Mouse (Mus musculus) neural tube, embryonic 12.5 days (tissue): ENCODE data around the gene Mchr1. TPM values are rescaled to one million over a fixed set of nuclear protein-coding genes. Genes with fewer than 3 reads are reported as not detected.
A peak's percentile ranks its signal among the peaks of the same experiment; 100 is the strongest.

Experiments used
- ATAC-seq: fragments of 200-750 bp; cut with Nextera tagmentation; 2 replicates; pipeline ENCODE4 v1.8.0; 2017; ENCODE audit warnings: low read depth, mild to moderate bottlenecking, moderate TSS enrichment, moderate library complexity; ENCODE audit not compliant: low FRiP score
- H3K27ac ChIP-seq: fragments of 300-500 bp; sonication (generic); 2 replicates; pipeline ENCODE4 v1.5.1; 2016
- H3K27me3 ChIP-seq: fragments of 300-500 bp; sonication (generic); replicated peaks from 2 replicates; pipeline ENCODE4 v1.6.1; 2016; ENCODE audit warnings: mild to moderate bottlenecking
- H3K36me3 ChIP-seq: fragments of 300-500 bp; sonication (generic); 2 replicates; pipeline ENCODE4 v1.6.1; 2016; ENCODE audit warnings: mild to moderate bottlenecking
- H3K4me1 ChIP-seq: fragments of 300-500 bp; sonication (generic); 2 replicates; pipeline ENCODE4 v1.6.1; 2016
- H3K4me2 ChIP-seq: fragments of 300-500 bp; sonication (generic); replicated peaks from 2 replicates; pipeline ENCODE4 v1.6.1; 2016; ENCODE audit warnings: mild to moderate bottlenecking
- H3K4me3 ChIP-seq: fragments of 300-500 bp; sonication (generic); 2 replicates; pipeline ENCODE4 v1.5.1; 2016
- H3K9ac ChIP-seq: fragments of 300-500 bp; sonication (generic); 2 replicates; pipeline ENCODE4 v1.6.1; 2016; ENCODE audit warnings: mild to moderate bottlenecking
- H3K9me3 ChIP-seq: fragments of 300-500 bp; sonication (generic); 2 replicates; pipeline ENCODE4 v1.6.1; 2016; ENCODE audit warnings: mild to moderate bottlenecking
- WGBS: fragments of 180-500 bp; shearing (Covaris S2); methylation state at CpG from one replicate; pipeline ENCODE4 v1.1.7; 2016; 5-methylcytosine and 5-hydroxymethylcytosine counted together
- polyA plus RNA-seq: library from polyadenylated mRNA; unstranded; fragments of >200 nt; fragmentation: Nextera tagmentation; extraction: Ambion mirVana; gene quantifications from 2 replicates; pipeline ENCODE4 v1.2.1, GENCODE M21; 2016

The Mchr1 gene
- polyA plus RNA-seq, 1 experiment from 2014 or later = 1.3 TPM

DNA sequence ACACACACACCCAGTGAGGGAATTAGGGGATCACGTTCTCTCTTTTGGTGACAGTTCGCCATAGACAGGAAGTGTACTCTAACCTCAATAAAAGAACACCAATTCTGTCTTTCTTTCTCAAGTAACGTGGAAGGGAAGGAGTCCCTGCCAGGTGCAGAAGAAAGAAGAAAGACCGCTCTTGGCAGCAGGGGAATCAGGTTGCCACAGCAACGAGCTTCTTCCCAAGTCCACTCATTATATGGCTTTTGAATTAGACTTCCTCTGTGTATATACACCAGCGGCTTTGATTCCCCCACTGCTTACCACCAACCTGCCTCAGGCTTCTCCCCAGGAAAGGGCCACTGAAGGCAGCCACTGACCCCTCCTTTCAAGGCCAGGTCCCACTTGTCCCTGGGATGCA lies 19.8 kb downstream of the Mchr1 start:
- H3K27ac ChIP-seq = no peak overlapping the region
- no peaks in the 10 kb centered on the region for H3K27me3 ChIP-seq
- no peak for ATAC-seq
- H3K4me3 ChIP-seq = no peak overlapping the region
- no peak overlapping the region for H3K9ac ChIP-seq
- H3K9me3 ChIP-seq = 0 out of 2 replicates have a peak, but pooled peaks cover 9% of the 10 kb centered on the region
- H3K36me3 ChIP-seq = no peaks in the 10 kb centered on the region
- no peak overlapping the region for H3K4me2 ChIP-seq
- peaks cover 12% of the 10 kb centered on the region; the same call in 1 of the 2 replicates for H3K4me1 ChIP-seq
- WGBS = 51% methylated on average over 6 of the region's 6 CpGs

GRCm38 (mm10) chr15:81258296-81258695 lies 23.0 kb downstream of the Mchr1 start:
- no peaks in the 10 kb centered on the region for H3K9me3 ChIP-seq
- 38% methylated on average over 9 of the region's 9 CpGs for WGBS
- H3K36me3 ChIP-seq = no peaks in the 10 kb centered on the region
- no peak for ATAC-seq
- no peaks in the 10 kb centered on the region for H3K27me3 ChIP-seq
- no peak overlapping the region for H3K4me2 ChIP-seq
- H3K4me3 ChIP-seq = no peak overlapping the region
- peaks cover 12% of the 10 kb centered on the region; the same call in 1 of the 2 replicates for H3K4me1 ChIP-seq
- no peak overlapping the region for H3K27ac ChIP-seq
- no peak overlapping the region for H3K9ac ChIP-seq

DNA sequence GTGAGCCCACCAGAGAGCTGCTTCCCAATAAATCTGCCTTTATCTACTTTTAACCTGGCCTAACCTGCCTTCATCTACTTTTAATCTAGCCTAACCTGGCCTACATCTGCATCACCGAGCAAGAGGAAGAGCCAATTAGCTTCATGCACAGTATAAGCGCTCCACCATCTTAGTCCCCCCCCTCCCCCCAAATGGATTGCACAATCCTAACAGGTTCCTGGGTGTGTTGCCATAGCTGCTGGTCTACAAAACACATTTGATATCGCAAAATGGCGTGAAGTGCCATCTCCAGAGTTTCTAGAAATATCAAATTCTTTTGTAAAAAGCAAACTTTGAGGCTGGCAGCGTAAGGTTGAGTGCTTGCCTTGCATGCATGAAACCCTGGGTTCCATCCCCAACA lies 24.0 kb downstream of the Mchr1 start:
- no peak for ATAC-seq
- Histone ChIP-seq H3K4me2 (no peak overlapping the region), H3K4me1 (peaks cover 12% of the 10 kb centered on the region; the same call in 1 of the 2 replicates), H3K4me3 (no peak overlapping the region), H3K9me3 (no peaks in the 10 kb centered on the region), H3K27me3 (no peaks in the 10 kb centered on the region), H3K27ac (no peak overlapping the region), H3K9ac (no peak overlapping the region), H3K36me3 (no peaks in the 10 kb centered on the region)
- 95% methylated on average over 5 of the region's 5 CpGs for WGBS

DNA sequence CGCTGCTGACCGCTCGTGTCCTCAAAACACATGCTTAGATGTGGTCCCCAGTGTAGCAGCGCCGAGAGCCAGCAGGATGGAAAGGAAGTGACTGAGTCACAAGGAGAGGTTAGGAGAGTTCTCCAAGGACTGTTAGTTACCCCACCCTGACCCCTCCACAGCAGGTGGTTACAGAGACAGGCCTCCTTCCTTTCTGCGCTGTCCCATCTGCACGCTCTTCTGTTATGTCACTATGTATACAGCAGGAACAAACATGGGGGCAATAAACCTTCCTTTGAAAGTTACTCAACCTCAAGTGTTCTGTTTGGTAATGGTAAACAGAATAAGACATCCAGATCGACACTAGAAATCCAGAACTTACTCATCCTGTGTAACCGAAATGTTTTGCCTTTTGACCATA lies 24.9 kb downstream of the Mchr1 start:
- Histone ChIP-seq H3K4me2 (no peak overlapping the region), H3K36me3 (no peaks in the 10 kb centered on the region), H3K9me3 (no peaks in the 10 kb centered on the region), H3K27ac (no peak overlapping the region), H3K9ac (no peak overlapping the region), H3K4me3 (no peak overlapping the region), H3K4me1 (peaks cover 12% of the 10 kb centered on the region; the same call in 1 of the 2 replicates), H3K27me3 (no peaks in the 10 kb centered on the region)
- ATAC-seq = no peak
- WGBS = 83% methylated on average over 9 of the region's 9 CpGs

- Histone ChIP-seq H3K36me3 (no peaks in the 10 kb centered on the region), H3K4me1 (no peaks in the 10 kb centered on the region), H3K27me3 (no peaks in the 10 kb centered on the region), H3K9me3 (no peaks in the 10 kb centered on the region), H3K4me2 (no peak overlapping the region), H3K4me3 (no peak overlapping the region), H3K27ac (no peak overlapping the region), H3K9ac (no peak overlapping the region)
- WGBS = 56% methylated on average over 16 of the region's 16 CpGs
- ATAC-seq = no peak
Observed at GRCm38 (mm10) chr15:81264392-81265095, 29.2 kb downstream of the Mchr1 start.

DNA sequence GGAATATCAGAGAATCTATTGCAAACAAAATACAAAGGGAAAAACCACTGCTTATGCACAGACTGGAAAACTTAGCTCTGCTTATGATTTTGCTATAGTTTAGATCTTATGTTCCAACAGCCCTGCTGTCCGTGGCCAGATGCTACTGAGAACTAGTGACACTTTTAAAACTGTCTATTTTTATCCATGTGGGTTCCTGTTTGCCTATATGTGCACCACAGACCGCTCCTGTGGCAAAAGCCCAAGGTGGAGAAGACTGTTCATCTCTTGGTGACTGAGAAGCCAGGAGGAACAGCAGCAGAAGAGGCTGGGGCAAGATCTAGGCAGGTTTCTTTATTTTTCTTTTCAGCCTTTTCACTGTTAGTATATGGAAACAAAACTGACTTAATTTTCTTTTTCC lies 32.1 kb downstream of the Mchr1 start:
- Histone ChIP-seq H3K9ac (no peak overlapping the region), H3K4me1 (peaks cover 4% of the 10 kb centered on the region; the same call in 1 of the 2 replicates), H3K4me3 (no peak overlapping the region), H3K36me3 (no peaks in the 10 kb centered on the region), H3K9me3 (no peaks in the 10 kb centered on the region), H3K27ac (no peak overlapping the region), H3K4me2 (no peak overlapping the region), H3K27me3 (no peaks in the 10 kb centered on the region)
- 82% methylated on average over 2 of the region's 2 CpGs for WGBS
- no peak for ATAC-seq

DNA sequence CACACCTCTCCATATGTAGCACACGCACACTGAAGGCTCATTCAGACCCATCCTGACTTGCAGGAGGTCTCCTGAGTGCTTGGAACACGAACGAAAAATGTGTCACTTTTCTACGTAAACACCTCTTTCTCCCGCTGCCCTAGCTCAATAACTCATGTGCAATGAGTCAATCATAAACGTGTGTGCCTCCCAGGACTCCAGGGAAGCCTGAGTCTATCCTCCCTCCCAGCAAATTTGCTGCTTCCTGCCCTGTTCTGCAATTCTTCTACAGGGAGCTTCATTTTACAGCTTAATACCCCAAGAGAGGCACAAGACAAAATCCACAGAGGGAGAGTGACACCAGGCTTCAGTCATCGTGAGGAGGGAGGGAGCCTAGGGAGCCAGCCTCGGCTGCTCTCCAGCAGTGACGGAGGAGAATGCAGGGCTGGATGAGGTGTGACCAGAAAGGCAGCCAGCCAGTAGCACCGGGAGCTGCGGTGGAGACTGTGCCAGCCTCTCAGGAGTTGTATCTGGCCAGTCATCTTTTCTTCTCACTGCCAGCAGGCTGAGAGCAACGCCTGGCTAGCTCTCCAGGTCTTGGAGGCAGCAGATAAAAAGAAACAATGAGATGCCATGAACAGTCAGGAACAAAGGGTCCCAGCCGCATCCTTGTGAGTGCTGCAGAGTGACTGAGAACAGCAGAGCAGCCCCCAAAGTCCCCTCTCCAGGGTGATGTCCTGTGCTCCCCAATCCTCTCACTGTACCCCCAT lies 37.2 kb downstream of the Mchr1 start:
- WGBS = 12% methylated on average over 13 of the region's 13 CpGs
- peaks cover 9% of the 10 kb centered on the region; the same call in 1 of the 2 replicates for H3K4me1 ChIP-seq
- H3K9ac ChIP-seq = 0 out of 2 replicates have a peak overlapping the region, but pooled peaks have one; percentile 21
- peak overlapping the region; percentile 28 for H3K4me2 ChIP-seq
- H3K27me3 ChIP-seq = no peaks in the 10 kb centered on the region
- H3K36me3 ChIP-seq = no peaks in the 10 kb centered on the region
- ATAC-seq = no peak
- H3K4me3 ChIP-seq = no peak overlapping the region
- no peaks in the 10 kb centered on the region for H3K9me3 ChIP-seq
- peak overlapping the region; percentile 32; the same call in 1 of the 2 replicates for H3K27ac ChIP-seq

GRCm38 (mm10) chr15:81273361-81273760 lies 38.1 kb downstream of the Mchr1 start:
- H3K4me1 ChIP-seq = peaks cover 17% of the 10 kb centered on the region; the same call in 1 of the 2 replicates
- no peak for ATAC-seq
- no peak overlapping the region for H3K4me2 ChIP-seq
- H3K9me3 ChIP-seq = no peaks in the 10 kb centered on the region
- no peaks in the 10 kb centered on the region for H3K36me3 ChIP-seq
- H3K4me3 ChIP-seq = no peak overlapping the region
- H3K9ac ChIP-seq = no peak overlapping the region
- WGBS = 60% methylated on average over 2 of the region's 2 CpGs
- no peak overlapping the region for H3K27ac ChIP-seq
- no peaks in the 10 kb centered on the region for H3K27me3 ChIP-seq

DNA sequence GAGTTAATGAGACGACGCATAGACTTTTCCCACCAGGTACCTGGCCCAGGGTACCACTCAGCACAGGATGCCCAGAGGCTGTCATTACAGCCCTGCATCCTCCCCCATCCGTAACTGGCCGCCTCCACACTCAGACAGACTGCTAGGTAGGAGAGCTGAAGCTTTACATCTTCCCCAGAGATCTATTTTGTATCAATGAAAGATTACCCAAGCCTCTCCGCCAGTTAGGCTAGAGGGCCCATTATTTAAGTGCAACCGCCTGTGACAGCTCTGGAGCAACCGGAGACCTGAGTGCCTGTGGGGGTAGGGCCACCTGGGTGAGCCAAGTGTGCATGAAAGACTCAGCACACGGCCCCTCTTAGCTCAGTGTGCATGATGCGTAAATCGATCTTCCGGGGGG lies 42.6 kb downstream of the Mchr1 start:
- Histone ChIP-seq H3K9ac (no peak overlapping the region), H3K4me1 (peaks cover 14% of the 10 kb centered on the region; the same call in 1 of the 2 replicates), H3K36me3 (no peaks in the 10 kb centered on the region), H3K27me3 (no peaks in the 10 kb centered on the region), H3K4me2 (0 out of 2 replicates have a peak overlapping the region, but pooled peaks have one; percentile 8), H3K27ac (0 out of 2 replicates have a peak overlapping the region, but pooled peaks have one; percentile 9), H3K4me3 (no peak overlapping the region), H3K9me3 (no peaks in the 10 kb centered on the region)
- WGBS = 14% methylated on average over 11 of the region's 11 CpGs
- ATAC-seq = peak; percentile 70; the same call in 1 of the 2 replicates

GRCm38 (mm10) chr15:81278699-81279098 lies 43.4 kb downstream of the Mchr1 start:
- no peak overlapping the region for H3K27ac ChIP-seq
- H3K4me1 ChIP-seq = peaks cover 14% of the 10 kb centered on the region; the same call in 1 of the 2 replicates
- no peak for ATAC-seq
- H3K4me3 ChIP-seq = no peak overlapping the region
- H3K4me2 ChIP-seq = no peak overlapping the region
- no peaks in the 10 kb centered on the region for H3K36me3 ChIP-seq
- no peaks in the 10 kb centered on the region for H3K27me3 ChIP-seq
- H3K9ac ChIP-seq = no peak overlapping the region
- 78% methylated on average over 6 of the region's 6 CpGs for WGBS
- H3K9me3 ChIP-seq = no peaks in the 10 kb centered on the region

DNA sequence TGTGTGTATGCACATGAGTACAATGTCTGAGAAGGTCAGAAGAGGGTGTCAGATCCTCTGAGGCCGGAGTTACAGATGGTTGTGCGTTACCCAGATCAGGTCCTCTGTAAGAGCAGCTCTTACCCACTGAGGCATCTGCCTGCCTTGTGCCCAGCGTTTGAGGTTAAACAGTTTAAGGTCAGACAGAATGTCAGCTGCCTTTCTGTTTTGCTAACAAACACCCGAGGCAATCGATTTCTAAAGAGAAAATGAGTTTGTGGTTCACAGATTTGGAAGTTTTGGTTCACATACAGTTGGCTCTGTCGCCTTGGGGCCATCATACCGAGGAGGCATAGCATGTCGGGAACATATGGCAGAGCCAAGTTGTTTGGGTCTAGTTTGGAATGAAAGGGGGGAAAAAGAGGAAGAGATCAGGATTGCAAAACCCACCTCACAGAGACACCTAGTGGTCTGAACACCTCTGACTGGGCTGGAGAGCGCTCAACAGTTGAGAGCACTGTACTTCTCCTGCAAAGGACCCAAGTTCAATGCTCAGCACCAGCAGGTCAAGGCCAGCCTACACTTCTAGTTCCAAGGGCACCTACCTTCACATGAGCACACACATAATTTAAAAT lies 48.9 kb downstream of the Mchr1 start:
- H3K4me2 ChIP-seq = no peak overlapping the region
- H3K36me3 ChIP-seq = no peaks in the 10 kb centered on the region
- no peak overlapping the region for H3K9ac ChIP-seq
- H3K27ac ChIP-seq = no peak overlapping the region
- H3K4me3 ChIP-seq = no peak overlapping the region
- 77% methylated on average over 9 of the region's 9 CpGs for WGBS
- H3K9me3 ChIP-seq = no peaks in the 10 kb centered on the region
- ATAC-seq = no peak
- no peaks in the 10 kb centered on the region for H3K27me3 ChIP-seq
- no peaks in the 10 kb centered on the region for H3K4me1 ChIP-seq
